Mouse (Mus musculus): Measurements from ENCODE around the gene Tnr. TPM values are rescaled to one million over a fixed set of nuclear protein-coding genes. Genes with fewer than 3 reads are reported as not detected.

Tnr gene
- polyA plus RNA-seq, 1 experiment from 2014 or later: 0.02 TPM

GRCm38 (mm10) chr1:159671181-159671580 is 147.6 kb downstream of the Tnr start:
- Histone ChIP-seq H3K27me3 (no peaks in the 10 kb centered on the region), H3K9ac (no peak overlapping the region), H3K9me3 (replicated peaks) (no peaks in the 10 kb centered on the region), H3K4me1 (replicated peaks) (no peaks in the 10 kb centered on the region), H3K4me2 (no peak overlapping the region), H3K36me3 (replicated peaks) (no peaks in the 10 kb centered on the region), H3K27ac (replicated peaks) (no peak overlapping the region), H3K4me3 (replicated peaks) (no peak overlapping the region)
- 64% methylated on average over 8 of the region's 8 CpGs for WGBS (ENCODE audit: insufficient replicate concordance)
- ATAC-seq (ENCODE audit: insufficient read depth): no peak

DNA sequence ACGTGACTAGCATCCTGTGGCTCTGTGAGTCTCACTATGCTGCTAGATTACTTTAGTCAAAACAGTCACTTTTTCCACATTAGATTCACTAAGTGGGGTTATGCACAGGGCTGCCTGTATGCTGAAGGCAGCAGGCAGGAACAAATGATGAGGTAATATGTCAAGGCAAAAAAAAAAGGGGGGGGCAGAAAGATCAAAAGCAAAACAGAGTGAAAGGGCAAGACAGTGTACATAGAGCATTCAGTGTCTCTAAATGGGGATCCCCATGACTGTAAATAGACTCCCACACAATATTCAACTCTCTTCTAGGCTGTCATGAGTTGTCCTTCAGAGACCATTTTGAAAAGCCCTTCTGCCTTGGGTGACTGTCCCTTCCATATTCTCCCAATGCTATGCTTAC is 150.7 kb downstream of the Tnr start:
- Histone ChIP-seq H3K9ac (no peak overlapping the region), H3K4me3 (replicated peaks) (no peak overlapping the region), H3K36me3 (replicated peaks) (no peaks in the 10 kb centered on the region), H3K27ac (replicated peaks) (no peak overlapping the region), H3K27me3 (no peaks in the 10 kb centered on the region), H3K4me2 (no peak overlapping the region), H3K9me3 (replicated peaks) (no peaks in the 10 kb centered on the region), H3K4me1 (replicated peaks) (no peaks in the 10 kb centered on the region)
- WGBS (ENCODE audit: insufficient replicate concordance): 49% methylated on average over 1 of the region's 1 CpGs
- no peak for ATAC-seq (ENCODE audit: insufficient read depth)

GRCm38 (mm10) chr1:159675472-159675871 is 151.9 kb downstream of the Tnr start:
- no peak overlapping the region for H3K27ac ChIP-seq (replicated peaks)
- H3K27me3 ChIP-seq: no peaks in the 10 kb centered on the region
- no peak overlapping the region for H3K4me3 ChIP-seq (replicated peaks)
- H3K4me1 ChIP-seq (replicated peaks): no peaks in the 10 kb centered on the region
- H3K4me2 ChIP-seq: no peak overlapping the region
- no peaks in the 10 kb centered on the region for H3K9me3 ChIP-seq (replicated peaks)
- 40% methylated on average over 4 of the region's 4 CpGs for WGBS (ENCODE audit: insufficient replicate concordance)
- ATAC-seq (ENCODE audit: insufficient read depth): no peak
- no peaks in the 10 kb centered on the region for H3K36me3 ChIP-seq (replicated peaks)
- H3K9ac ChIP-seq: no peak overlapping the region

GRCm38 (mm10) chr1:159678221-159678935 is 154.8 kb downstream of the Tnr start:
- H3K9me3 ChIP-seq (replicated peaks): no peaks in the 10 kb centered on the region
- no peaks in the 10 kb centered on the region for H3K4me1 ChIP-seq (replicated peaks)
- H3K27ac ChIP-seq (replicated peaks): no peak overlapping the region
- H3K27me3 ChIP-seq: no peaks in the 10 kb centered on the region
- ATAC-seq (ENCODE audit: insufficient read depth): no peak
- no peak overlapping the region for H3K9ac ChIP-seq
- H3K4me3 ChIP-seq (replicated peaks): no peak overlapping the region
- H3K36me3 ChIP-seq (replicated peaks): no peaks in the 10 kb centered on the region
- no peak overlapping the region for H3K4me2 ChIP-seq
- 53% methylated on average over 10 of the region's 10 CpGs for WGBS (ENCODE audit: insufficient replicate concordance)

DNA sequence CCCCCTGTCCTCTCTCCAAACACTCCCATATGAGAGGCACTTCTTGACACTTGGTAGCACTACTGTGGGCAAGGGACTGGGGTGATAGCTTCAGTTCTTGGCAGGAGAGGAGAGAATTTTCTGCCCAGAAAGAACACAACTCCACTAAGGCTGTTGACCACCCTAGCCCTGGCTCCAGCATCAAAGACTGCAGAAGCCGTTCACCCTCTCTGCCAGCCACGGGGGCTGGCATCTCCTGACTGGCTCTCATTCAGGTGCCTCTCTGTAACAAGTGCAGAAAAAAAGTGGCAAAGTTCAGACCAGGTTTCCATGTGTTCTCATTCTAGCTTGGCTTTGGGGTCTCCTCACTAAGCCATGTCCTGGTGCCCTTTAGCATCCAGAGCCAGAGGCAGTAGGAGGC is 157.7 kb downstream of the Tnr start:
- ATAC-seq (ENCODE audit: insufficient read depth): no peak
- H3K9me3 ChIP-seq (replicated peaks): no peaks in the 10 kb centered on the region
- H3K36me3 ChIP-seq (replicated peaks): no peaks in the 10 kb centered on the region
- no peaks in the 10 kb centered on the region for H3K4me1 ChIP-seq (replicated peaks)
- H3K27me3 ChIP-seq: no peaks in the 10 kb centered on the region
- no peak overlapping the region for H3K27ac ChIP-seq (replicated peaks)
- H3K4me3 ChIP-seq (replicated peaks): no peak overlapping the region
- H3K9ac ChIP-seq: no peak overlapping the region
- WGBS (ENCODE audit: insufficient replicate concordance): 62% methylated on average over 2 of the region's 2 CpGs
- H3K4me2 ChIP-seq: no peak overlapping the region

GRCm38 (mm10) chr1:159686476-159687231 is 163.1 kb downstream of the Tnr start:
- Histone ChIP-seq H3K4me3 (replicated peaks) (no peak overlapping the region), H3K9ac (no peak overlapping the region), H3K9me3 (replicated peaks) (no peaks in the 10 kb centered on the region), H3K4me2 (no peak overlapping the region), H3K27ac (replicated peaks) (no peak overlapping the region), H3K36me3 (replicated peaks) (no peaks in the 10 kb centered on the region), H3K27me3 (no peaks in the 10 kb centered on the region), H3K4me1 (replicated peaks) (no peaks in the 10 kb centered on the region)
- no peak for ATAC-seq (ENCODE audit: insufficient read depth)
- 33% methylated on average over 9 of the region's 9 CpGs for WGBS (ENCODE audit: insufficient replicate concordance)

- no peak for ATAC-seq (ENCODE audit: insufficient read depth)
- Histone ChIP-seq H3K36me3 (replicated peaks) (no peaks in the 10 kb centered on the region), H3K4me2 (no peak overlapping the region), H3K4me3 (replicated peaks) (no peak overlapping the region), H3K4me1 (replicated peaks) (no peaks in the 10 kb centered on the region), H3K27ac (replicated peaks) (no peak overlapping the region), H3K9me3 (replicated peaks) (no peaks in the 10 kb centered on the region), H3K9ac (no peak overlapping the region), H3K27me3 (no peaks in the 10 kb centered on the region)
- 40% methylated on average over 4 of the region's 4 CpGs for WGBS (ENCODE audit: insufficient replicate concordance)
Measured at GRCm38 (mm10) chr1:159696717-159697116, 173.1 kb downstream of the Tnr start.

DNA sequence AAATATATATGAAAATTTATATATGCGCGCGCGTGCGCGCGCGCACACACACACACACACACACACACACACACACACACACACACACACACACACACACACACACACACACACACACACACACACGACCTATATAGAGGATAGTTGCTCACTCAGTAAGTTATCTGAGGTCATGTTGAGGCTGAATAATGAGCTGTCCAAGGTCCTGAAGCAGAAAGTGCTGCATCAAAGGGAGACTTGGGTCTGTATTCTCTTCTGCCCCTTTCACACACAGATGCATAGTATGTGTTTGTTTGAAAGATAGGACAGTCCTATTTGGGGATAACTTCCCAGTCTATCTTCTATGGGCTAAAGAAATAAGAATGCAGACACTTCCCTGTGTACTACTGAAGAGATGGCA is 178.5 kb downstream of the Tnr start:
- Histone ChIP-seq H3K36me3 (replicated peaks) (no peaks in the 10 kb centered on the region), H3K27ac (replicated peaks) (no peak overlapping the region), H3K9ac (no peak overlapping the region), H3K4me3 (replicated peaks) (no peak overlapping the region), H3K4me1 (replicated peaks) (no peaks in the 10 kb centered on the region), H3K27me3 (no peaks in the 10 kb centered on the region), H3K9me3 (replicated peaks) (no peaks in the 10 kb centered on the region), H3K4me2 (no peak overlapping the region)
- WGBS (ENCODE audit: insufficient replicate concordance): 85% methylated on average over 9 of the region's 9 CpGs
- no peak for ATAC-seq (ENCODE audit: insufficient read depth)

DNA sequence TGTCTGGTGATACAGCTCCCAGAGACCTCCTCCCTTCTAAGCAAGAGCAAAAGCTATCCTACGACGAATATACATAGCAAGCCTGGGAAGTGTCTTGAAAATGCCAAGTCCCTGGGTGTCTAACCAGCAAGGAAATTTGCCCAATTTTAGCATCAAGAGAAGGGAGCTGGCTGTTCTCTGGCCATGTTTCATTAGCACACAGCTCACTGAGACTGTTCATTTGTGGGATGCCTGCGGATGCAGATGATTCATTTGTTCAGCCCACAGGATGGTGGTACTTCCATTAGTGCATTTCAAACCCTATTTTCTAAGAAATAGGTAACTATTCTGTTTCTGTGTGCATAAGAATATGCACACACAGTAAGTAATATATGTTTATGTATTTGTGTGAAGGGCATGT is 181.4 kb downstream of the Tnr start:
- H3K27me3 ChIP-seq: no peaks in the 10 kb centered on the region
- no peak overlapping the region for H3K4me3 ChIP-seq (replicated peaks)
- no peak overlapping the region for H3K27ac ChIP-seq (replicated peaks)
- H3K4me2 ChIP-seq: no peak overlapping the region
- H3K36me3 ChIP-seq (replicated peaks): no peaks in the 10 kb centered on the region
- no peak for ATAC-seq (ENCODE audit: insufficient read depth)
- 75% methylated on average over 3 of the region's 3 CpGs for WGBS (ENCODE audit: insufficient replicate concordance)
- H3K9me3 ChIP-seq (replicated peaks): no peaks in the 10 kb centered on the region
- H3K4me1 ChIP-seq (replicated peaks): no peaks in the 10 kb centered on the region
- no peak overlapping the region for H3K9ac ChIP-seq

- ATAC-seq (ENCODE audit: insufficient read depth): no peak
- WGBS (ENCODE audit: insufficient replicate concordance): 57% methylated on average over 1 of the region's 1 CpGs
- no peaks in the 10 kb centered on the region for H3K27me3 ChIP-seq
Measured at GRCm38 (mm10) chr1:159716301-159716700, 192.7 kb downstream of the Tnr start.

GRCm38 (mm10) chr1:159717016-159717415 is 193.4 kb downstream of the Tnr start:
- H3K4me2 ChIP-seq: no peak overlapping the region
- no peak for ATAC-seq (ENCODE audit: insufficient read depth)
- no peaks in the 10 kb centered on the region for H3K4me1 ChIP-seq (replicated peaks)
- no peaks in the 10 kb centered on the region for H3K36me3 ChIP-seq (replicated peaks)
- 75% methylated on average over 9 of the region's 9 CpGs for WGBS (ENCODE audit: insufficient replicate concordance)
- no peaks in the 10 kb centered on the region for H3K9me3 ChIP-seq (replicated peaks)
- H3K27me3 ChIP-seq: no peaks in the 10 kb centered on the region
- H3K4me3 ChIP-seq (replicated peaks): no peak overlapping the region
- no peak overlapping the region for H3K9ac ChIP-seq
- H3K27ac ChIP-seq (replicated peaks): no peak overlapping the region

More at GRCm38 (mm10) chr1:159716301-159716700, 192.7 kb downstream of the Tnr start:
- Histone ChIP-seq H3K4me3 (replicated peaks) (no peak overlapping the region), H3K4me1 (replicated peaks) (no peaks in the 10 kb centered on the region), H3K4me2 (no peak overlapping the region), H3K9ac (no peak overlapping the region), H3K36me3 (replicated peaks) (no peaks in the 10 kb centered on the region), H3K9me3 (replicated peaks) (no peaks in the 10 kb centered on the region), H3K27ac (replicated peaks) (no peak overlapping the region)

All from liver, embryonic 15.5 days (tissue).